Mouse (Mus musculus): Measurements from ENCODE around the gene Kif18b. TPM values are rescaled to one million over a fixed set of nuclear protein-coding genes. Genes with fewer than 3 reads are reported as not detected.

Gene Kif18b
- total RNA-seq, 2 experiments from 2014 or later, result 10.4 to 18.1 TPM

DNA sequence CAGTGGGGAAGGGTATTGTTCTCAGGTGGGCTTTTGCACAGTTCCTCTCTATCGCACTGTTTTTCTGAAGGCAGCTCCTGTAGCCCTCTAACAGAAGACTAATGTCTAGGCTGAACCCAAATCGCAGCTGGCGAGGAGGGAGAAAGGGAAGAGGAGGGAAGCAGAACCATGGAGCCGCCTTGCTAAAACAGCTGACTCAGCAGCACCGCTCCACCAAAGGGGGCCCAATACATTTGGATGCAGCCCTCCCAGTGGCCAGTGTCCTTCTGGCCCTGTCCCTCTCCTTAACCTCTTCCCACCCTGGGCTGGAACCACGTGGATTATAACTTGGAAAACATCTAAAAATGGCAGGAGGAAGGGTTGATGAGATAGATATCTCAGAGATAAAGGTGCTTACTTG is 16.3 kb upstream of the Kif18b start:
- ATAC-seq (replicated peaks; ENCODE audit: low FRiP score, poor library complexity, severe bottlenecking), result no peak

- no peak for ATAC-seq (replicated peaks; ENCODE audit: low FRiP score, poor library complexity, severe bottlenecking)
Measured at GRCm38 (mm10) chr11:102939024-102939675, 14.2 kb upstream of the Kif18b start.

DNA sequence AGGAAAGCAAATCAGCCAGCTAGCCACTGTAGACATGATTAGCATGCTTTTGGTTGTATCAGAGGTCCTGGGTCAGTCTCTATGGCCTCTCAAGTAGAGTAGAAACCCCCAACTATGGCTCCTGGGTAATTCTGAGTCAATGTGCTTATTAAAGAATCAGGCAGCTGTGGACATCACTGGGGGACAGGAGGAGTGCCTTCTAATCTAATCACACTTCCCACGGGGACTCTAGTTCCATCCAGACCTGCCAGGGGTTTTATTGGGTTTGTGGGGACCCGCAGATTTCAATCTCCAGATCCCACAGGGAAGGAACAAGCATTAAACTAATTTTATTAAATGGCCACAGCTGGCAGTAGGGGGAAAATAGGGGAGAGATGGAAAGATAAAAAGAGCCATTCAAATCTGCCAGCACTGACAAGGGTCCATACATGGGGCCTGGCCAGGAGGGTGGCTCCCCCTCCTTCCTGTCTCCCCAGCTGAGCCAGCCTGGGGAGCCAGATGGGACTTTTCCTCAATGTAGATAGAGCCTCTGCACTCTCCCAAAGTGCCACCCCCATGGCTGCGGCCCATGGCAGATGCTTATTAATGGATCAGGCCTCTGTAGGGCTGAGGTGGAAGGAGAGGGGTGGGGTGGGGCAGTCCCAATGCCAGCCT is 12.7 kb upstream of the Kif18b start:
- no peak for ATAC-seq (replicated peaks; ENCODE audit: low FRiP score, poor library complexity, severe bottlenecking)

DNA sequence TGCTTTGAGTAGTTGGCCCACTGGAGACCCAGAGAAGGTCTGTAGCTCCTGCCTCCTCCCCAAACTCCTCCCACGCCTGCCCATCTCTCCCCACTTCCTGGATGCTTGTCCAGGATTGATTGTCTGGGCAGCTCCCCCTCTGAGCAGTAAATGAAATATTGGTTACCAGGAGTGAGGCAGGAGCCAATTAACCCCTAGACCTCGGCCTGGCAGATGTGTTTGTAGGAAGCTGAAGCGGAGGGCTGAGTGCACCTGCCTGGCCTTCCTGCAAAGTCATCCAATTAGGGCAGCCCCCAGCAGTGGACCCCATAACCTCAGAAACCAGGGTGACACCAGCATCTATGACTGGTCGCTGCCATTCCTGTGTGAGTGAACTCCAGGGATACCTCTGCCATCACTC is 11.3 kb upstream of the Kif18b start:
- ATAC-seq (replicated peaks; ENCODE audit: low FRiP score, poor library complexity, severe bottlenecking), result 0 out of 2 replicates have a peak, but pooled peaks have one; percentile 20

DNA sequence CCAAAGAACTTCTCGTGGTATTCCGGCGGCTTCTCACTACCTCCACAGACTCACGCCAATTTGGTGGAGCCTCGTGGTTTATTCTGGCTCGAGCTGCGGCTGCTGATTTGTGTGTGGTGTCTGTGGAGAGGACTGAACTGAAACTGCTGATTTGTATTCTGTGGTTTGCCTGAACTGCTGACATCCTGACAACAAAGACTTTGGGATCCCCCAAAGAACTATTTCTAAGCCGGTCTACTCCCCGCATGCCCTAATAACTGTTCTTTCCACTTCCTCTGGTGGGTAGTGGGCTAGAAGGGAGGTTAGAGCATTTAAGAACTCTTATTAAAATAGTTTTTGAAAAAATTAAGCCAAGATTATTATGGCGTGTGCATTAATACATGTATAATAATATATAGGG is 5.7 kb upstream of the Kif18b start:
- no peak for ATAC-seq (replicated peaks; ENCODE audit: low FRiP score, poor library complexity, severe bottlenecking)

DNA sequence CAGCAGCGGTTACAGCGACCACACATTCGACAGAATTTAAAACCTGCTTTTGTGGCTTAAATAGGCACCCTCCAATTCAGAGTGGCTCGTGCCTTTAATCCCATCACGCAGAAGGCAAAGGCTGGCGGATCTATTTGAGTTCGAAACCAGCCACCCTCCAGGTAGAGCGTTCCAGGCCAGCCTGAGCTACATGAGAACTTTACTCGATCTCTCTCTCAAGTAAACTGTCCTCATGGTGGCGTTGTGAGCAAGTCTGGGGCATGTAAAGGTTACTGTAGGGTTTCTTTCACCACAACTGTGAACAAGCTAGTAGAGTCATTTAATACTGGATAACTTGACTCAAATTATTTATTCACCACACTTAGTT is 410 bp upstream of the Kif18b start:
- ATAC-seq (replicated peaks; ENCODE audit: low FRiP score, poor library complexity, severe bottlenecking), result peak; percentile 62

GRCm38 (mm10) chr11:102921491-102921890 is 3.4 kb downstream of the Kif18b start:
- ATAC-seq (replicated peaks; ENCODE audit: low FRiP score, poor library complexity, severe bottlenecking), result no peak

DNA sequence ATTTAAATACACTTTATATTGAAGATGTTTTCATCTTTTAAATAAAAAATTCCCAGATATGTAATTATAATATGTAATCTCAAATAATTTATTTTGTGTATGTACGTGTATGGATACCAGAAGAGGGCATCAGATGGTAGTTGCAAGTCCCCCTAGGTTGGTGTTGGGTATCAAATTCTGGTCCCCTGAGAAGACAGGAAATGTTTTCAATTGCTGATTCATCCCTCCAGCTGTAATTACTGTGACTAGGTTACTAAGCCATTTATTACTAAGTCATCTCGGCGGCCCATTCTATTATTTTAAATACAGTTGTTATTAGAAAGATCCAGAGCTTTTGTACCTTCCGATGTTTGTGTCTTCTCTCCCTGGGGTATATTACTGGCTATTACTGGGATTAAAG is 6.8 kb downstream of the Kif18b start:
- no peak for ATAC-seq (replicated peaks; ENCODE audit: low FRiP score, poor library complexity, severe bottlenecking)

DNA sequence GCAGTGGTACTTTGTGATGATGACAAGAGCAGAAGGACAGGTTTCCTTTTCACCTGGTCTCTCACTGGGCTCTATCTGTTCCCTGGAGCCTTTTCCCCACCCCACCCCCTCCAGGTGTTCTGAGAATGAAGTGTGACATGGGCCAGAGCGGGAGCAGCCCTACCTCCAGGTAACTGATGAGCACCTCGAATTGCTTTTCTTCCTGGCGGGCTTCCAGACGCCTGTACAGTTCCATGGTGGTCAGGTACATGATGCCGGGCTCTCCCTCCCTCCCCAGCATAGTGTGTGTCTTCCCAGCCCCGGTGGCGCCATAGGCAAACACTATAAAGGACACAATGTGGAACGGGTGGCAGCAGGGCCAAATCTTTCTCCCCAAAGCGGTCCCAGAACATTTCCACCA is 9.5 kb downstream of the Kif18b start:
- ATAC-seq (replicated peaks; ENCODE audit: low FRiP score, poor library complexity, severe bottlenecking), result no peak

DNA sequence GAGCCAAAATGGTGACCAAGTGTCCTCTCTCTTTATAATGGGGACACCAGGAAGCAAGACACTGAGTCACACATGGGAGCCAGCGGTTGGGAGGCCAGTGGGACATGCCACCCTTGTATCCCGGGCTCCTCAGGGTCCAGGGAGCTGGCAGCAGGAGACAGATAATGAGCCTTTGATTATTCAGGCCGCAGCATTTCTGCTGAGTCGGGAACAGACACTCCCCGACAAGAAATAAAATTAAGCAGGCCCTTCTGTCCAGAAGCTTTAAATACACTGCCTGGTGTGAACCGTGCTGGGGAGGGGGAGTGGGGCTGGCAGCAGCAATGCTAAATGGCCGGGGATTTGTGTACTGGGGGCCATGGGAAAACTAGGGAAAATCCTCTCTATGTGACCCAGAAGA is 13.5 kb downstream of the Kif18b start:
- no peak for ATAC-seq (replicated peaks; ENCODE audit: low FRiP score, poor library complexity, severe bottlenecking)

DNA sequence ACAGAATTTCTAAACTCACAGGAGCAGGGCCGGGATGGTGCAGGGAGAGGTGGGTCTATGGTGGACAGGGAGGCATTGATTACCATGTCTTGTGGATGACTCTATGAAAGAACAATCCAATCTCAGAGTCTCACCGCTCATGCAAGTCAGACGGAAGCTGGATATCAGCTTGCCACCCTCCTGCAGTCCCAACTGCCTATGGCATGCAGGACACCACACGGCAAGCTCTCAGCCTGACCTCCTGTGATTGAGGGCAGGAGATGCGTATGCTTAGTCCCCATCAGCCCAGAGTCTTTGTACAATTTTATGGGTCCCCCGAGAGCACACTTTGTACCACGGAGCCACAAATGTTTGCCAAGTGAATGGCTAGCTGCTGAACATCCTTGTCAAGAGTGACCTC is 21.3 kb downstream of the Kif18b start:
- ATAC-seq (replicated peaks; ENCODE audit: low FRiP score, poor library complexity, severe bottlenecking), result no peak

- no peak for ATAC-seq (replicated peaks; ENCODE audit: low FRiP score, poor library complexity, severe bottlenecking)
Measured at GRCm38 (mm10) chr11:102902107-102902506, 22.8 kb downstream of the Kif18b start.

GRCm38 (mm10) chr11:102901199-102901598 is 23.7 kb downstream of the Kif18b start:
- peak; percentile 16 for ATAC-seq (replicated peaks; ENCODE audit: low FRiP score, poor library complexity, severe bottlenecking)

DNA sequence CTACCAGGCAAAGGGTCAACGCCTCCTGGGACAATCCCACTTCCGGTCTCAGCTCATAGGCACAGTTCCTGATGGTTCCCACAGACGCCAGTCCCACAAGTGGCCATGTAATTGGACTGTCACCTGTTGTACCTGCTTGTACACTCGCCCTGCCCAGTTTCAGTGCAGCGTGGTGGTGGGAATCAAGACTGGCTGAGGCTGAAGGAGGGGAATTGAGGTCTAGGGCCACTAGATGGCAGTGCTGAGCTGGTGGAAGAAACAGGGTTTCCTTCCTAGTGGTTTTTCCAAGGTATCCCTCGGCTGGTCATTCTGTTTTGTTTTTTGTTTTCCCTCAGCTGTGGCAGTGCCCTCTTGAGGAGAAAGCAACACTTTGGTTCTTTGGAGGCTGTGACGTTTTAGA is 24.2 kb downstream of the Kif18b start, which contains the start of gene Gfap:
Gene Gfap, minus strand, starts transcription at position 150 of the 400 bp plus-strand sequence.
- ATAC-seq (replicated peaks; ENCODE audit: low FRiP score, poor library complexity, severe bottlenecking), result peak; percentile 59

- no peak for ATAC-seq (replicated peaks; ENCODE audit: low FRiP score, poor library complexity, severe bottlenecking)
Measured at GRCm38 (mm10) chr11:102898408-102898807, 26.5 kb downstream of the Kif18b start.

DNA sequence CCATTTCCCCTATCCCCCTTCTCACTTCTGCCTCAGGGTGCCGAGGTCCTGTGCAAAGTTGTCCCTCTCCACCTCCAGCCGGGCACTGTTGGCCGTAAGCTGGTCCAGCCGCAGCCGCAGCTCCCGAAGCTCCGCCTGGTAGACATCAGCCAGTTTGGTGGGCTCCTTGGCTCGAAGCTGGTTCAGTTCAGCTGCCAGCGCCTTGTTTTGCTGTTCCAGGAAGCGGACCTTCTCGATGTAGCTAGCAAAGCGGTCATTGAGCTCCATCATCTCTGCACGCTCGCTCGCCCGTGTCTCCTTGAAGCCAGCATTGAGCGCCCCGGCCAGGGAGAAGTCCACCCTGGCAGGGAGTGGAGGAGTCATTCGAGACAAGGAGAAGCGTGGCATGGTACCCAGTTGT is 28.3 kb downstream of the Kif18b start:
- no peak for ATAC-seq (replicated peaks; ENCODE audit: low FRiP score, poor library complexity, severe bottlenecking)

DNA sequence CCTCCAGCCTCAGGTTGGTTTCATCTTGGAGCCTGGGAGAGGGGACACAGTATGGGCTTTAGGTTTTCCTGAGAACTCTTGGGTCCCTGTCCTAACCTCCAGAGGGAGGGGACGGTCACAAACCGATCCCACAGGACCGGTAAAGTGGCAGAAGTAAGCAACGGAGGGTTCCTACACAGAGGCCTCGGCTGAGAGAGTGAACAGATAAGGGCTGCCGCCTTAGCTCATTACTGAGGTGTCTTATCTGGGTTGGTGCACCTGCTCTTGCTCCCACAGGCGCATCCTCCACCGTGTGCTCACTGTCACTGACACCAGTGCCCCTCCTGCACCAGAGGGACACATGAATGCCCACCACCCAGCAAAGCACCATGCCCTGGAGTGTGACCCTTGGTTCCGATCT is 29.1 kb downstream of the Kif18b start:
- peak; percentile 82 for ATAC-seq (replicated peaks; ENCODE audit: low FRiP score, poor library complexity, severe bottlenecking)

GRCm38 (mm10) chr11:102894716-102895115 is 30.2 kb downstream of the Kif18b start:
- no peak for ATAC-seq (replicated peaks; ENCODE audit: low FRiP score, poor library complexity, severe bottlenecking)

DNA sequence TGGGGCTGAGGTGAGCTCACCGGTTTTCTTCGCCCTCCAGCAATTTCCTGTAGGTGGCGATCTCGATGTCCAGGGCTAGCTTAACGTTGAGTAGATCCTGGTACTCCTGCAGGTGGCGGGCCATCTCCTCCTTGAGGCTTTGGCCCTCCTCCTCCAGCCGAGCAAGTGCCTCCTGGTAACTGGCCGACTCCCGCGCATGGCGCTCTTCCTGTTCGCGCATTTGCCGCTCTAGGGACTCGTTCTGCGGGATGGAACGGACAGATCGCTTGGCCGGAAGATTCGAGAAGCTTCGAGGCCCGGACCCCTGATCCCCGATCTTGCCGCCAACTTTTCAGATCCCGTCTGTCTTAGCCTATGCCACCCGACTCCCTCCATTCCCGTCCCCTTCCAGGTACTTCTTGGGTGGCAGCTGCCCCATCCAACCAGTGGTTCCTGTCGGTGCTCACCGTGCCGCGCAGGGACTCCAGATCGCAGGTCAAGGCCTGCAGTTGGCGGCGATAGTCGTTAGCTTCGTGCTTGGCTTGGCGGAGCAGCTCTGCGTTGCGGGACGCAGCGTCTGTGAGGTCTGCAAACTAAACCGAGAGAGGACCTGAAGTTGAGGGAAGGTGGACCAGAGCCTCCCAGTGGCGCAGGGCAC is 31.8 kb downstream of the Kif18b start:
- peak; percentile 81 for ATAC-seq (replicated peaks; ENCODE audit: low FRiP score, poor library complexity, severe bottlenecking)

GRCm38 (mm10) chr11:102890096-102890495 is 34.8 kb downstream of the Kif18b start:
- ATAC-seq (replicated peaks; ENCODE audit: low FRiP score, poor library complexity, severe bottlenecking), result no peak

DNA sequence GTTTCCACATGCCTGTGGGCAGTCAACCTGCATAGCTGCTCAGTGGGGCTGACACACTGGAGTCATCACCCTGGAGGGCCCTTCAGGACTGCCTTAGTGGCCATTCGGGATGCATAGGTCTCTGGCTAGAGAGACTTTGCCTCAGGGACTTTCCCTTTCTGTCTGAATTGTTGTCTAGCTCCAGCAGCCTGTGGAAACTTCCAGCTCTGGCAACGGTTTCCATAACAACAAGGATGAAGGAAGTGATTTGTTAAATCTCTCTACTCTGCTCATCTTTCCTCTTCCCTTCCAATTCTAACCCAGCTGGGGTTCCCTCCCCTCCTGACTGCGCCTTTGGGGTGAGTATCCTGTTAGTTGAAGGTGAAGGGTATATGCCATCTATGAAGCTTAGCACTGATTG is 36.8 kb downstream of the Kif18b start:
- no peak for ATAC-seq (replicated peaks; ENCODE audit: low FRiP score, poor library complexity, severe bottlenecking)

All from erythroblast, adult 5-6 weeks (primary cell).